In genomic region chr9:108065491-108066011, GRCm38 (mm10) we compare ENCODE assay signal across 9 mouse cellular contexts. TPM values are rescaled to one million over a fixed set of nuclear protein-coding genes. Genes with fewer than 3 reads are reported as not detected.
DNase-seq lines count a peak whose midpoint lies in the region; ATAC-seq and TF ChIP-seq lines count a peak whose summit lies in the region.
"Had no signal": no experiment of that assay in that cellular context is flagged by ENCODE, and none has a peak within 500 bp of the region (broad histone marks: within the 10 kb centered on the region; RNA-seq: fewer than 3 reads in every experiment).

No protein-coding gene starts in this region.

- no peak for TF ChIP-seq POLR2A in cerebellum, adult 2 months (IDR thresholded peaks at IDR 0.05; ENCODE audit: borderline replicate concordance, insufficient read depth, low read length)

- no peak for TF ChIP-seq EP300 in stomach, postnatal 0 days (optimal IDR thresholded peaks at IDR 0.05)

- no peak overlapping the region for H3K27ac ChIP-seq in ES-E14 (ENCODE audit: insufficient read depth, low read depth, low read length, poor library complexity, severe bottlenecking)
- H3K27ac ChIP-seq in cerebellum, adult 2 months (ENCODE audit: insufficient read depth, low read length), result peak overlapping the region; percentile 97
- H3K27ac ChIP-seq in stomach, postnatal 0 days (replicated peaks), result no peak overlapping the region
- H3K27ac ChIP-seq: limb, embryonic 15.5 days had no signal

- H3K36me3 ChIP-seq in ES-E14 (ENCODE audit: control insufficient read depth, insufficient read depth, low read length, poor library complexity, severe bottlenecking), result peaks cover 8% of the 10 kb centered on the region; the same call in 1 of the 2 replicates
- peaks cover 11% of the 10 kb centered on the region for H3K36me3 ChIP-seq in stomach, postnatal 0 days (ENCODE audit: control insufficient read depth, insufficient read depth, low read length)

- H3K27me3 ChIP-seq in cerebellum, adult 2 months (ENCODE audit: control insufficient read depth, insufficient read depth, low read length), result no peaks in the 10 kb centered on the region
- H3K27me3 ChIP-seq in stomach, postnatal 0 days (ENCODE audit: control insufficient read depth, insufficient read depth, low read length), result no peaks in the 10 kb centered on the region
- H3K27me3 ChIP-seq: limb, embryonic 15.5 days had no signal

- peak; percentile 82 for TF ChIP-seq CTCF in cerebellum, adult 2 months (IDR thresholded peaks at IDR 0.05; ENCODE audit: borderline replicate concordance, insufficient read depth, low read depth, low read length)
- TF ChIP-seq CTCF in stomach, postnatal 0 days (IDR thresholded peaks at IDR 0.05; ENCODE audit: low read depth), result peak; percentile 85

- no peaks in the 10 kb centered on the region for H3K9me3 ChIP-seq in ES-E14 (ENCODE audit: control insufficient read depth, insufficient read depth, low read depth, low read length)
- H3K9me3 ChIP-seq in stomach, postnatal 0 days (ENCODE audit: control insufficient read depth, low read length), result no peaks in the 10 kb centered on the region
- H3K9me3 ChIP-seq: limb, embryonic 15.5 days had no signal

- H3K4me2 ChIP-seq in stomach, postnatal 0 days (replicated peaks; ENCODE audit: low read depth), result no peak overlapping the region
- H3K4me2 ChIP-seq: limb, embryonic 15.5 days had no signal

- peak; percentile 72 for DNase-seq in layer of hippocampus, adult 11-12 months (ENCODE audit: low spot score)
- DNase-seq in layer of hippocampus, adult 9-10 months (ENCODE audit: low spot score), result no peak
- no peak for DNase-seq in ES-E14 (ENCODE audit: low read depth, low spot score)
- peak; percentile 88 for DNase-seq in cerebellum, adult 2 months
- DNase-seq in gastrocnemius, adult 8-10 months (ENCODE audit: low spot score in 2 of 2), result peak; percentile 65 to 68
- peak; percentile 71 to 77 for DNase-seq in kidney, postnatal 4 days
- peak; percentile 49 for DNase-seq in lung, postnatal 25 days (ENCODE audit: low spot score)
- DNase-seq in stomach, postnatal 0 days (ENCODE audit: low spot score), result peak; percentile 66

- no peaks in the 10 kb centered on the region for H3K4me1 ChIP-seq in ES-E14 (ENCODE audit: control insufficient read depth in 2 of 2, insufficient read depth in 2 of 2, low read length in 2 of 2, poor library complexity in 1 of 2)
- peaks cover 49% of the 10 kb centered on the region for H3K4me1 ChIP-seq in cerebellum, adult 2 months (ENCODE audit: control insufficient read depth, insufficient read depth, low read length)
- H3K4me1 ChIP-seq in stomach, postnatal 0 days (replicated peaks; ENCODE audit: control insufficient read depth, insufficient read depth), result no peaks in the 10 kb centered on the region
- H3K4me1 ChIP-seq: limb, embryonic 15.5 days had no signal

- no peak overlapping the region for H3K9ac ChIP-seq in ES-E14 (ENCODE audit: insufficient read depth, low read depth, low read length, poor library complexity, severe bottlenecking)
- H3K9ac ChIP-seq in stomach, postnatal 0 days (ENCODE audit: low read length), result no peak overlapping the region
- H3K9ac ChIP-seq: limb, embryonic 15.5 days had no signal

- 6% methylated on average over 5 of the region's 5 CpGs for WGBS in cerebellum, adult 2 months
- WGBS in stomach, postnatal 0 days, result 41% methylated on average over 5 of the region's 5 CpGs

- in situ Hi-C loops in ES-E14 (cut with MboI; ENCODE audit: low sequenced_read_pairs in 2 of 2, unreplicated experiment in 2 of 2), result loop anchor here in 1 of 2 experiments (5.0 kb wide), 1 partner anchor 163 kb away; no protein-coding TSS in a partner anchor

- ATAC-seq in stomach, postnatal 0 days (ENCODE audit: low FRiP score, low TSS enrichment), result peak; percentile 69

- no peak overlapping the region for H3K4me3 ChIP-seq in ES-E14 (ENCODE audit: insufficient read depth in 1 of 2, low read depth in 1 of 2, low read length in 2 of 2, poor library complexity in 1 of 2, severe bottlenecking in 1 of 2)
- H3K4me3 ChIP-seq in cerebellum, adult 2 months (replicated peaks; ENCODE audit: insufficient read depth, low read depth, low read length), result no peak overlapping the region
- no peak overlapping the region for H3K4me3 ChIP-seq in stomach, postnatal 0 days (ENCODE audit: low read depth, low read length)
- H3K4me3 ChIP-seq: limb, embryonic 15.5 days had no signal

TF ChIP-seq in ES-E14, 5 proteins besides CTCF, POLR2A, EP300 and RAD21:
- TF ChIP-seq HCFC1 (IDR thresholded peaks at IDR 0.05; ENCODE audit: borderline replicate concordance, insufficient read depth, low read length) (no peak), ZC3H11A (IDR thresholded peaks at IDR 0.05; ENCODE audit: borderline replicate concordance, low read depth, low read length) (peak; percentile 47; the same call in 1 of the 2 replicates), CHD2 (IDR thresholded peaks at IDR 0.05; ENCODE audit: low read depth, low read length) (no peak)

RNA-seq across cellular contexts. Expression of gene Amigo3, which starts 12.6 kb away (rescaled TPM):
- 2.7 and 3.8 TPM in 2 replicates for total RNA-seq in ES-E14 (2012; rRNA removed)
- 2.7 TPM in 2 replicates for polyA plus RNA-seq in cerebellum, adult 2 months (2012; rRNA removed)
- total RNA-seq in gastrocnemius, adult 8-10 months (2022), result 1 to 10 TPM in 3 of 4 experiments, under 1 TPM in 1; 0.80 to 2.2 (median 1.5) TPM
- polyA plus RNA-seq in stomach, postnatal 0 days (2015; fragmentation: Nextera tagmentation; extraction: Ambion mirVana), result 2.8 and 2.9 TPM in 2 replicates

RNA-seq across cellular contexts. Expression of gene Mst1, which starts 14.7 kb away (rescaled TPM):
- total RNA-seq in ES-E14 (2012; rRNA removed), result 2.9 and 3.6 TPM in 2 replicates
- 0.13 TPM in 1 of 2 replicates, not detected in the other for polyA plus RNA-seq in cerebellum, adult 2 months (2012; rRNA removed)
- under 1 TPM in 1 of 4 experiments, not detected in 3; 0.40 TPM for total RNA-seq in gastrocnemius, adult 8-10 months (2022)
- 4.4 and 4.8 TPM in 2 replicates for polyA plus RNA-seq in stomach, postnatal 0 days (2015; fragmentation: Nextera tagmentation; extraction: Ambion mirVana)

RNA-seq across cellular contexts. Expression of gene Gmppb, which starts 16.5 kb away (rescaled TPM):
- total RNA-seq in ES-E14 (2012; rRNA removed), result 22.9 and 28.3 TPM in 2 replicates
- polyA plus RNA-seq in cerebellum, adult 2 months (2012; rRNA removed), result 16.5 and 28.7 TPM in 2 replicates
- total RNA-seq in gastrocnemius, adult 8-10 months (2022), result 1 to 10 TPM; 4.3 to 6.2 (median 4.8) TPM
- polyA plus RNA-seq in stomach, postnatal 0 days (2015; fragmentation: Nextera tagmentation; extraction: Ambion mirVana), result 48.5 and 49.5 TPM in 2 replicates

RNA-seq across cellular contexts. Expression of gene Rnf123, which starts 17.6 kb away (rescaled TPM):
- total RNA-seq in ES-E14 (2012; rRNA removed), result 14.5 and 28.1 TPM in 2 replicates
- 184 and 213 TPM in 2 replicates for polyA plus RNA-seq in cerebellum, adult 2 months (2012; rRNA removed)
- 100 to 1,000 TPM; 137 to 185 (median 161) TPM for total RNA-seq in gastrocnemius, adult 8-10 months (2022)
- polyA plus RNA-seq in stomach, postnatal 0 days (2015; fragmentation: Nextera tagmentation; extraction: Ambion mirVana), result 13.8 and 15.7 TPM in 2 replicates

RNA-seq across cellular contexts. Expression of gene Apeh, which starts 28.9 kb away (rescaled TPM):
- total RNA-seq in ES-E14 (2012; rRNA removed), result 37.3 and 56.1 TPM in 2 replicates
- polyA plus RNA-seq in cerebellum, adult 2 months (2012; rRNA removed), result 69.6 and 83.5 TPM in 2 replicates
- 10 to 100 TPM; 29.4 to 43.5 (median 33.6) TPM for total RNA-seq in gastrocnemius, adult 8-10 months (2022)
- 35.4 and 38.4 TPM in 2 replicates for polyA plus RNA-seq in stomach, postnatal 0 days (2015; fragmentation: Nextera tagmentation; extraction: Ambion mirVana)

Comparison
In these comparisons a context has a peak if more than half of its experiments do, and no peak if none do; other contexts are left out.
1. DNase-seq: peak in layer of hippocampus, adult 11-12 months (single experiment), cerebellum, adult 2 months (2 of 2), gastrocnemius, adult 8-10 months (2 of 2), kidney, postnatal 4 days (2 of 2), lung, postnatal 25 days (single experiment) and stomach, postnatal 0 days (single experiment); none in layer of hippocampus, adult 9-10 months (single experiment) and ES-E14 (single experiment).